Mouse (Mus musculus): ENCODE data around the gene Fbf1. TPM values are rescaled to one million over a fixed set of nuclear protein-coding genes. Genes with fewer than 3 reads are reported as not detected.

The Fbf1 gene
- polyA plus RNA-seq (2014; fragmentation: Illumina TruSeq; extraction: RNeasy Lipid Tissue Mini Kit (QIAGEN cat#74804); ENCODE audit: low read depth, low replicate concordance) = 19.3 TPM

GRCm38 (mm10) chr11:116167884-116168439 is at the start of gene Fbf1:
Gene Fbf1, minus strand, starts transcription at chr11:116168166.

GRCm38 (mm10) chr11:116198639-116199531 is 30.9 kb upstream of the Fbf1 start, which contains the start of the genes Ten1 and Acox1:
Gene Ten1, plus strand, starts transcription at chr11:116198855.
Gene Acox1, minus strand, starts transcription at chr11:116199045.

GRCm38 (mm10) chr11:116138468-116139138 is 29.4 kb downstream of the Fbf1 start, which contains the start of gene Mrpl38:
Gene Mrpl38, minus strand, starts transcription at chr11:116138868.

GRCm38 (mm10) chr11:116130488-116131205 is 37.3 kb downstream of the Fbf1 start, which contains the start of gene Trim65:
Gene Trim65, minus strand, starts transcription at chr11:116131128.

GRCm38 (mm10) chr11:116127156-116127980 is 40.6 kb downstream of the Fbf1 start, which contains the start of gene Trim47:
Gene Trim47, minus strand, starts transcription at chr11:116127210.

Other genes starting within 250 kb of the Fbf1 start
- gene Sap30bp, start 234.9 kb downstream of the Fbf1 start, polyA plus RNA-seq (2014; fragmentation: Illumina TruSeq; extraction: RNeasy Lipid Tissue Mini Kit (QIAGEN cat#74804); ENCODE audit: low read depth, low replicate concordance) = 8.4 TPM
- gene Recql5, start 234.7 kb downstream of the Fbf1 start, polyA plus RNA-seq (2014; fragmentation: Illumina TruSeq; extraction: RNeasy Lipid Tissue Mini Kit (QIAGEN cat#74804); ENCODE audit: low read depth, low replicate concordance) = 3.5 TPM
- not detected for gene Itgb4, start 193.5 kb downstream of the Fbf1 start, polyA plus RNA-seq (2014; fragmentation: Illumina TruSeq; extraction: RNeasy Lipid Tissue Mini Kit (QIAGEN cat#74804); ENCODE audit: low read depth, low replicate concordance)
- gene Galk1, start 155.4 kb downstream of the Fbf1 start, polyA plus RNA-seq (2014; fragmentation: Illumina TruSeq; extraction: RNeasy Lipid Tissue Mini Kit (QIAGEN cat#74804); ENCODE audit: low read depth, low replicate concordance) = not detected
- 711 TPM for gene H3f3b, start 140.2 kb downstream of the Fbf1 start, polyA plus RNA-seq (2014; fragmentation: Illumina TruSeq; extraction: RNeasy Lipid Tissue Mini Kit (QIAGEN cat#74804); ENCODE audit: low read depth, low replicate concordance)
- gene Unk, start 137.8 kb downstream of the Fbf1 start, polyA plus RNA-seq (2014; fragmentation: Illumina TruSeq; extraction: RNeasy Lipid Tissue Mini Kit (QIAGEN cat#74804); ENCODE audit: low read depth, low replicate concordance) = 6.0 TPM
- gene Unc13d, start 90.2 kb downstream of the Fbf1 start, polyA plus RNA-seq (2014; fragmentation: Illumina TruSeq; extraction: RNeasy Lipid Tissue Mini Kit (QIAGEN cat#74804); ENCODE audit: low read depth, low replicate concordance) = 0.11 TPM
- 22.9 TPM for gene Wbp2, start 81.2 kb downstream of the Fbf1 start, polyA plus RNA-seq (2014; fragmentation: Illumina TruSeq; extraction: RNeasy Lipid Tissue Mini Kit (QIAGEN cat#74804); ENCODE audit: low read depth, low replicate concordance)
- 0.36 TPM for gene Trim47, start 41.0 kb downstream of the Fbf1 start, polyA plus RNA-seq (2014; fragmentation: Illumina TruSeq; extraction: RNeasy Lipid Tissue Mini Kit (QIAGEN cat#74804); ENCODE audit: low read depth, low replicate concordance)
- gene Trim65, start 37.0 kb downstream of the Fbf1 start, polyA plus RNA-seq (2014; fragmentation: Illumina TruSeq; extraction: RNeasy Lipid Tissue Mini Kit (QIAGEN cat#74804); ENCODE audit: low read depth, low replicate concordance) = 0.45 TPM
- 2.2 TPM for gene Mrpl38, start 29.3 kb downstream of the Fbf1 start, polyA plus RNA-seq (2014; fragmentation: Illumina TruSeq; extraction: RNeasy Lipid Tissue Mini Kit (QIAGEN cat#74804); ENCODE audit: low read depth, low replicate concordance)
- 1.5 TPM for gene Ten1, start 30.7 kb upstream of the Fbf1 start, polyA plus RNA-seq (2014; fragmentation: Illumina TruSeq; extraction: RNeasy Lipid Tissue Mini Kit (QIAGEN cat#74804); ENCODE audit: low read depth, low replicate concordance)
- gene Acox1, start 30.9 kb upstream of the Fbf1 start, polyA plus RNA-seq (2014; fragmentation: Illumina TruSeq; extraction: RNeasy Lipid Tissue Mini Kit (QIAGEN cat#74804); ENCODE audit: low read depth, low replicate concordance) = 11.0 TPM
- gene Evpl, start 69.9 kb upstream of the Fbf1 start, polyA plus RNA-seq (2014; fragmentation: Illumina TruSeq; extraction: RNeasy Lipid Tissue Mini Kit (QIAGEN cat#74804); ENCODE audit: low read depth, low replicate concordance) = not detected
- gene Srp68, start 106.1 kb upstream of the Fbf1 start, polyA plus RNA-seq (2014; fragmentation: Illumina TruSeq; extraction: RNeasy Lipid Tissue Mini Kit (QIAGEN cat#74804); ENCODE audit: low read depth, low replicate concordance) = 10.5 TPM
- gene Galr2, start 112.8 kb upstream of the Fbf1 start, polyA plus RNA-seq (2014; fragmentation: Illumina TruSeq; extraction: RNeasy Lipid Tissue Mini Kit (QIAGEN cat#74804); ENCODE audit: low read depth, low replicate concordance) = not detected
- 16.2 TPM for gene Exoc7, start 139.1 kb upstream of the Fbf1 start, polyA plus RNA-seq (2014; fragmentation: Illumina TruSeq; extraction: RNeasy Lipid Tissue Mini Kit (QIAGEN cat#74804); ENCODE audit: low read depth, low replicate concordance)
- gene Foxj1, start 167.2 kb upstream of the Fbf1 start, polyA plus RNA-seq (2014; fragmentation: Illumina TruSeq; extraction: RNeasy Lipid Tissue Mini Kit (QIAGEN cat#74804); ENCODE audit: low read depth, low replicate concordance) = 0.76 TPM
- 1.3 TPM for gene Rnf157, start 244.9 kb upstream of the Fbf1 start, polyA plus RNA-seq (2014; fragmentation: Illumina TruSeq; extraction: RNeasy Lipid Tissue Mini Kit (QIAGEN cat#74804); ENCODE audit: low read depth, low replicate concordance)

Data from testis, adult 10 weeks (tissue).